In genomic region chr19:26026103-26026502, GRCm38 (mm10) we compare ENCODE assay signal across 29 mouse cellular contexts.
A peak's percentile ranks its signal among the peaks of the same experiment; 100 is the strongest.
DNase-seq lines count a peak whose midpoint lies in the region; ATAC-seq and TF ChIP-seq lines count a peak whose summit lies in the region.
"Had no signal": no experiment of that assay in that cellular context is flagged by ENCODE, and none has a peak within 500 bp of the region (broad histone marks: within the 10 kb centered on the region; RNA-seq: fewer than 3 reads in every experiment).

No protein-coding gene starts in this region.

- WGBS in limb, embryonic 13.5 days: 71% methylated on average over 3 of the region's 3 CpGs
- WGBS in limb, embryonic 10.5 days: 87% methylated on average over 3 of the region's 3 CpGs
- WGBS in limb, embryonic 14.5 days: 58% methylated on average over 3 of the region's 3 CpGs

- no peak for TF ChIP-seq POLR2A in limb, embryonic 14.5 days (IDR thresholded peaks at IDR 0.05; ENCODE audit: borderline replicate concordance, extremely low read depth, insufficient read depth, insufficient read length)

- no peak overlapping the region for H3K9ac ChIP-seq in limb, embryonic 13.5 days
- no peak overlapping the region for H3K9ac ChIP-seq in limb, embryonic 14.5 days (ENCODE audit: low read depth, low read length, severe bottlenecking)
- H3K9ac ChIP-seq: embryonic facial prominence, embryonic 13.5 days; forebrain, embryonic 13.5 days; heart, embryonic 13.5 days; hindbrain, embryonic 14.5 days had no signal

- no peaks in the 10 kb centered on the region for H3K27me3 ChIP-seq in limb, embryonic 13.5 days
- no peaks in the 10 kb centered on the region for H3K27me3 ChIP-seq in limb, embryonic 10.5 days (ENCODE audit: low read depth, poor library complexity, severe bottlenecking)
- H3K27me3 ChIP-seq in limb, embryonic 14.5 days (ENCODE audit: control insufficient read depth, insufficient read depth, low read length): no peaks in the 10 kb centered on the region
- H3K27me3 ChIP-seq: CH12.LX; embryonic facial prominence, embryonic 13.5 days; forebrain, embryonic 13.5 days; heart, embryonic 13.5 days had no signal

- H3K4me2 ChIP-seq in limb, embryonic 13.5 days (replicated peaks): no peak overlapping the region
- no peak overlapping the region for H3K4me2 ChIP-seq in limb, embryonic 14.5 days (replicated peaks; ENCODE audit: low read depth, low read length, severe bottlenecking)
- H3K4me2 ChIP-seq: embryonic facial prominence, embryonic 13.5 days; forebrain, embryonic 13.5 days; heart, embryonic 13.5 days; hindbrain, embryonic 14.5 days had no signal

- H3K36me3 ChIP-seq in limb, embryonic 13.5 days: no peaks in the 10 kb centered on the region
- no peaks in the 10 kb centered on the region for H3K36me3 ChIP-seq in limb, embryonic 10.5 days
- H3K36me3 ChIP-seq in limb, embryonic 14.5 days (ENCODE audit: control insufficient read depth, insufficient read depth, low read length): no peaks in the 10 kb centered on the region
- H3K36me3 ChIP-seq: embryonic facial prominence, embryonic 13.5 days; forebrain, embryonic 10.5 days; G1E; heart, embryonic 10.5 days; heart, embryonic 13.5 days had no signal

- no peak overlapping the region for H3K4me3 ChIP-seq in limb, embryonic 13.5 days
- no peak overlapping the region for H3K4me3 ChIP-seq in limb, embryonic 10.5 days
- no peak overlapping the region for H3K4me3 ChIP-seq in limb, embryonic 14.5 days (replicated peaks; ENCODE audit: low read length)
- H3K4me3 ChIP-seq: embryonic facial prominence, embryonic 13.5 days; forebrain, embryonic 10.5 days; forebrain, embryonic 13.5 days; heart, adult 2 months; heart, embryonic 10.5 days; heart, embryonic 13.5 days had no signal

- no peak overlapping the region for H3K27ac ChIP-seq in limb, embryonic 13.5 days
- no peak overlapping the region for H3K27ac ChIP-seq in limb, embryonic 10.5 days
- no peak overlapping the region for H3K27ac ChIP-seq in limb, embryonic 14.5 days (replicated peaks; ENCODE audit: low read depth, low read length)
- H3K27ac ChIP-seq: embryonic facial prominence, embryonic 13.5 days; forebrain, embryonic 10.5 days; forebrain, embryonic 13.5 days; heart, adult 2 months; heart, embryonic 10.5 days; heart, embryonic 13.5 days; hindbrain, embryonic 14.5 days; hindbrain, postnatal 0 days had no signal

- H3K4me1 ChIP-seq in limb, embryonic 13.5 days: peaks cover 4% of the 10 kb centered on the region; the same call in 1 of the 2 replicates
- peaks cover 1% of the 10 kb centered on the region; the same call in 1 of the 2 replicates for H3K4me1 ChIP-seq in limb, embryonic 10.5 days
- H3K4me1 ChIP-seq in limb, embryonic 14.5 days (ENCODE audit: control insufficient read depth, insufficient read depth, low read length): no peaks in the 10 kb centered on the region
- H3K4me1 ChIP-seq: forebrain, embryonic 10.5 days; forebrain, embryonic 13.5 days had no signal

- intact Hi-C loops in gastrocnemius, postnatal 36 days (cut with DNase I): loop anchor here (10.0 kb wide), 1 partner anchor 341 kb away; no protein-coding TSS in a partner anchor

- peak; percentile 16 for DNase-seq in gastrocnemius, adult 18-20 months (ENCODE audit: low spot score)
- no peak for DNase-seq in gastrocnemius, postnatal 36 days
- no peak for DNase-seq in limb, embryonic 10.5 days (ENCODE audit: low spot score)
- DNase-seq in limb, embryonic 14.5 days (ENCODE audit: low spot score): peak; percentile 87
- peak; percentile 26 for DNase-seq in skeletal muscle tissue, adult 2 months (ENCODE audit: low read depth, low spot score)
- no peak for DNase-seq in adrenal gland, adult 18-20 months (ENCODE audit: low spot score in 2 of 2)
- DNase-seq: adrenal gland, adult 2 months; adrenal gland, postnatal 14 days; B cell, adult 2 months; cerebellum, adult 11 months; cerebellum, adult 2 months; cerebellum, adult 9-11 months; cerebellum, postnatal 25 days; heart, adult 2 months; heart, postnatal 14 days; heart, postnatal 4 days had no signal

- ATAC-seq in limb, embryonic 13.5 days (ENCODE audit: low FRiP score, low read depth): peak; percentile 40; the same call in 1 of the 2 replicates
- ATAC-seq in limb, embryonic 14.5 days (ENCODE audit: low FRiP score, low read depth): peak; percentile 75
- ATAC-seq: forebrain, embryonic 13.5 days; forebrain, embryonic 16.5 days; hindbrain, postnatal 0 days; inflammation-experienced regulatory T-cells, adult 6 months; Patski had no signal

- H3K9me3 ChIP-seq in limb, embryonic 13.5 days: no peaks in the 10 kb centered on the region
- H3K9me3 ChIP-seq in limb, embryonic 10.5 days (replicated peaks): no peaks in the 10 kb centered on the region
- no peaks in the 10 kb centered on the region for H3K9me3 ChIP-seq in limb, embryonic 14.5 days (ENCODE audit: control insufficient read depth, low read length)
- H3K9me3 ChIP-seq: embryonic facial prominence, embryonic 13.5 days; forebrain, embryonic 10.5 days; forebrain, embryonic 13.5 days; heart, embryonic 10.5 days; heart, embryonic 13.5 days had no signal

Comparison
In these comparisons a context has a peak if more than half of its experiments do, and no peak if none do; other contexts are left out.
1. DNase-seq: peak in gastrocnemius, adult 18-20 months (single experiment), limb, embryonic 14.5 days (single experiment) and skeletal muscle tissue, adult 2 months (single experiment); none in gastrocnemius, postnatal 36 days (0 of 2), limb, embryonic 10.5 days (single experiment) and adrenal gland, adult 18-20 months (0 of 2).